Mouse (Mus musculus) megakaryocyte, embryonic 14.5 days (primary cell): Measurements from ENCODE around the gene Dnajb8. TPM values are rescaled to one million over a fixed set of nuclear protein-coding genes. Genes with fewer than 3 reads are reported as not detected.
A peak's percentile ranks its signal among the peaks of the same experiment; 100 is the strongest.

ENCODE experiments used
- H3K27me3 ChIP-seq: replicated peaks from 2 replicates; pipeline ENCODE3; 2012; ENCODE audit warnings: inconsistent platforms
- H3K36me3 ChIP-seq: replicated peaks from 2 replicates; pipeline ENCODE3; 2012; ENCODE audit warnings: low read length, inconsistent platforms, mixed read lengths
- H3K4me1 ChIP-seq: 2 replicates; pipeline ENCODE4 v1.6.1; 2012; ENCODE audit warnings: inconsistent platforms
- H3K4me3 ChIP-seq: replicated peaks from 2 replicates; pipeline ENCODE3; 2012; ENCODE audit warnings: moderate library complexity, mild to moderate bottlenecking, inconsistent platforms
- H3K9me3 ChIP-seq: 2 replicates; pipeline ENCODE4 v1.6.1; 2012; ENCODE audit warnings: inconsistent platforms
- FLI1 ChIP-seq: IDR thresholded peaks from 2 replicates; pipeline ENCODE4 v1.6.1; 2012; ENCODE audit warnings: low read length, inconsistent platforms, mixed read lengths
- GATA1 ChIP-seq: IDR thresholded peaks from 3 replicates; pipeline ENCODE4 v1.6.1; 2012; ENCODE audit warnings: mixed read lengths, low read length, inconsistent platforms, borderline replicate concordance
- polyA plus RNA-seq: library from polyadenylated mRNA; stranded (reverse); fragments of >175 nt; gene quantifications from 2 replicates; pipeline ENCODE4 v1.2.3, GENCODE M21; 2012; ENCODE audit warnings: low replicate concordance; ENCODE audit not compliant: insufficient read depth

Dnajb8 gene
- polyA plus RNA-seq, 1 experiment = not detected

- H3K4me3 ChIP-seq = no peak overlapping the region
- H3K27me3 ChIP-seq = peaks cover 99% of the 10 kb centered on the region
- peaks cover 44% of the 10 kb centered on the region for H3K4me1 ChIP-seq
- H3K36me3 ChIP-seq = no peaks in the 10 kb centered on the region
- TF ChIP-seq GATA1 (no peak), FLI1 (no peak)
- H3K9me3 ChIP-seq = peaks cover 6% of the 10 kb centered on the region; the same call in 1 of the 2 replicates
Measured at GRCm38 (mm10) chr6:88227537-88227936, 5.5 kb downstream of the Dnajb8 start.

DNA sequence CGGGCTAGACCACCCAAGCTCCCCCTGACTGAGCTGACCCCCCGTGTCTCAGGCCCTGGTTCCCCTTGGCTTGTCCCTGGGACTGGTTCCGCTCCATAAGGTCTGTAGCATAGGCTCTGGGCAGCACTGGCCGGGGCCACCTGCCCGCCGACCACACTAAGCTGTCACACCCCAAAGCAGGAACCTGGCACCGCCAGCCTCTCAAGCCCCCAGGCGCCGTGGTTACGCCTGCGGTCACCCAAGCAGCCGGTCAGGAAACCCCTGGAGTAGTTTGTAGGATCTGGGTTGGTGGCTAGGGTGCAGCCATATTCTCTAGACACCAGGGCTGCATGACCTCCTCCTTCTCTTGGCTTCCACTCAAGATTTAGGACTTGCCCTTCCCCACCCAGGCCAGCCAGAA, 7.2 kb downstream of the Dnajb8 start:
- peaks cover 41% of the 10 kb centered on the region for H3K4me1 ChIP-seq
- no peak for TF ChIP-seq FLI1
- TF ChIP-seq GATA1 = no peak
- no peak overlapping the region for H3K4me3 ChIP-seq
- H3K9me3 ChIP-seq = no peaks in the 10 kb centered on the region
- H3K27me3 ChIP-seq = peaks cover 99% of the 10 kb centered on the region
- no peaks in the 10 kb centered on the region for H3K36me3 ChIP-seq

DNA sequence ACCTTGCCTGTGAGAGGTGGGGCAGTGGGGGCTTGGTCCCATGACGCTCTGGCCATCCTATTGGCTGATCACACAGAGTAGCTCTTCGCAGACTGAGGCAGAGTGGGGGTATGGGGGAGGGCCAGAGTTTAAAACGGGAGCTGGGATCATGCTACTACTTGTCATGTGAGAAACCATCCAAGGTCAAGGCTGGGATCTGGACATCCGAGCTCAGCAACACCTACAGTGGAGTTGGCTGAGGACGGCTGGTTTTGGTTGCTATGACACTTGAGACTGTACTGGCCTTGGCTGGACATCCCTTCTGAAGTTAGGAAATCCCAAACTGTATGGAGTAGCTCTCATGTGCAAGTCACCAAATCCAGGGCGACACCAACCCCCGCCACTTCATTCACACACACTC, 9.8 kb downstream of the Dnajb8 start:
- Histone ChIP-seq H3K4me1 (peaks cover 40% of the 10 kb centered on the region), H3K4me3 (no peak overlapping the region), H3K9me3 (no peaks in the 10 kb centered on the region), H3K36me3 (no peaks in the 10 kb centered on the region), H3K27me3 (peaks cover 99% of the 10 kb centered on the region)
- TF ChIP-seq FLI1 (no peak), GATA1 (no peak)

DNA sequence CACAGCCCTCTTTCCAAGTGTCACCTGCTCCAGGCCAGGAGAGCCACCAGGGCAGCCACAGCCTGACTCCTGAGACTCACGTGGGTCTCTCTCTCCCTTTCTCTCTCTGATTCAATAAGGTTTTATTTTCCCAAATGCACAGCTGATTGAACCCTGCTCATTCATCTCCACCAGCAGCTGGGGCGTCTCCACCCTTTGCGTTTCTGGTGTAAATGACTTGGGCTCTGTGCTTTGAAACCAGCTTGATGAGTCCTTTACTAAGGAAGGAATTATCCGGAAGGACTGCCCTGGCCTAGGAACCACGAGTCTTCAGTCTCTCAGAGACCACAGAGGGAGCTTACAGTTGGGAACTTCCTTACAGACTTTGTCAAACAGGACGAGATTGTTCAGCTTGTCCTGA, 10.2 kb downstream of the Dnajb8 start:
- no peaks in the 10 kb centered on the region for H3K9me3 ChIP-seq
- no peak overlapping the region for H3K4me3 ChIP-seq
- H3K4me1 ChIP-seq = peaks cover 40% of the 10 kb centered on the region
- H3K27me3 ChIP-seq = peaks cover 99% of the 10 kb centered on the region
- TF ChIP-seq FLI1 = no peak
- no peak for TF ChIP-seq GATA1
- H3K36me3 ChIP-seq = no peaks in the 10 kb centered on the region

- H3K27me3 ChIP-seq = peaks cover 99% of the 10 kb centered on the region
- TF ChIP-seq FLI1 (no peak), GATA1 (no peak)
- H3K9me3 ChIP-seq = no peaks in the 10 kb centered on the region
- no peak overlapping the region for H3K4me3 ChIP-seq
- no peaks in the 10 kb centered on the region for H3K36me3 ChIP-seq
- peaks cover 29% of the 10 kb centered on the region; the same call in 1 of the 2 replicates for H3K4me1 ChIP-seq
Measured at GRCm38 (mm10) chr6:88233996-88234395, 11.9 kb downstream of the Dnajb8 start.

GRCm38 (mm10) chr6:88235461-88235860, 13.4 kb downstream of the Dnajb8 start:
- Histone ChIP-seq H3K36me3 (no peaks in the 10 kb centered on the region), H3K27me3 (peaks cover 99% of the 10 kb centered on the region)
- TF ChIP-seq FLI1 (no peak), GATA1 (no peak)

GRCm38 (mm10) chr6:88235983-88236382, 13.9 kb downstream of the Dnajb8 start:
- Histone ChIP-seq H3K36me3 (no peaks in the 10 kb centered on the region), H3K27me3 (peaks cover 99% of the 10 kb centered on the region), H3K9me3 (no peaks in the 10 kb centered on the region), H3K4me1 (peaks cover 22% of the 10 kb centered on the region; the same call in 1 of the 2 replicates), H3K4me3 (no peak overlapping the region)
- TF ChIP-seq GATA1 (no peak), FLI1 (no peak)

More at GRCm38 (mm10) chr6:88235461-88235860, 13.4 kb downstream of the Dnajb8 start:
- H3K4me3 ChIP-seq = no peak overlapping the region
- H3K4me1 ChIP-seq = peaks cover 22% of the 10 kb centered on the region; the same call in 1 of the 2 replicates
- H3K9me3 ChIP-seq = no peaks in the 10 kb centered on the region

GRCm38 (mm10) chr6:88236513-88236912, 14.4 kb downstream of the Dnajb8 start:
- peaks cover 97% of the 10 kb centered on the region for H3K27me3 ChIP-seq
- H3K9me3 ChIP-seq = no peaks in the 10 kb centered on the region
- no peaks in the 10 kb centered on the region for H3K36me3 ChIP-seq
- no peak overlapping the region for H3K4me3 ChIP-seq
- H3K4me1 ChIP-seq = peaks cover 17% of the 10 kb centered on the region; the same call in 1 of the 2 replicates
- TF ChIP-seq FLI1 = no peak

GRCm38 (mm10) chr6:88242604-88243003, 20.5 kb downstream of the Dnajb8 start:
- peak overlapping the region; percentile 82 for H3K4me3 ChIP-seq
- H3K4me1 ChIP-seq = peaks cover 32% of the 10 kb centered on the region
- no peaks in the 10 kb centered on the region for H3K36me3 ChIP-seq
- no peaks in the 10 kb centered on the region for H3K9me3 ChIP-seq
- no peak for TF ChIP-seq FLI1
- TF ChIP-seq GATA1 = no peak
- H3K27me3 ChIP-seq = peaks cover 70% of the 10 kb centered on the region

DNA sequence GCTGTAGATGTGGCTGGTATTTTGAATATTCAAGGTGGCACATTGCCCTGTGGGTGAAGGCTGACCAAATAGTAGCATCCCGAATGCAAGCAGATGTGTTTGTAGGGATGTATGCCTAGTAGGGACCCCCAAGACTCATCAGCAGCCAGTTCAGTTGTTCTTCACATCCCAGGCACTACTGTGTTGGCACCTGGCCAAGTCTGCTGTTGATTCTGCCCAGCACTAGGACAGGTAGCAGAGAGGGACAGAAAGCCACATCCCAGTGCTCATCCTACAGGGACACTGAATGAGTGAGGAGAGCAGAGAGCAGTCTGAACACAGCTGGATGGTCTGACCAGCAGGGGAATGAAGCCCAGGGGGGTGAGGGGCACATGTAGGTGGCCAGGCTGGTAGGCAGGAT, 27.2 kb downstream of the Dnajb8 start:
- Histone ChIP-seq H3K9me3 (no peaks in the 10 kb centered on the region), H3K36me3 (no peaks in the 10 kb centered on the region), H3K4me3 (no peak overlapping the region), H3K4me1 (peaks cover 71% of the 10 kb centered on the region), H3K27me3 (peaks cover 48% of the 10 kb centered on the region)
- TF ChIP-seq FLI1 (no peak), GATA1 (no peak)

DNA sequence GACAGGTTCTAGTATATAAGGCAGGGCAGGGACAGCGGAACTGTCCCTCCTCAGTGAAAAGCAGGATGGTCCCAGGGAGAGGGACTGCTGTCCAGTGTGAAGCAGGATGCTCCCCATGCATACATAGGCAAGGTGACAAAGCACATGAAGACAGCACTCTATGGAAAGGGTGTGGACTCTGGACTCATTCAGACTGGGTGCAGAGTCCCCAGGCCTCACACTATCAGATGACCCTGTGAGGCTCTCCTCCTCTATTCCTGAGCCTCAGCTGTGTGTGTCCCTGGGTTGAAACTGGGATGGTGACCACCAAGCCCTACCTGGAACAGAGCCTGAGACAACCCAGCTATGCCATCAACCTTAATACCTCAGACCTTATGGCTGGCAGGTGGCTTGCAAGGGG, 29.3 kb downstream of the Dnajb8 start:
- Histone ChIP-seq H3K9me3 (no peaks in the 10 kb centered on the region), H3K4me3 (no peak overlapping the region), H3K27me3 (peaks cover 42% of the 10 kb centered on the region), H3K36me3 (peaks cover 3% of the 10 kb centered on the region), H3K4me1 (peaks cover 86% of the 10 kb centered on the region)
- TF ChIP-seq FLI1 = no peak
- TF ChIP-seq GATA1 = no peak
